Mouse (Mus musculus) c-Kit-positive CD71-positive TER-119-positive erythroid progenitor cells, embryonic 14.5 days (primary cell): ENCODE data around the gene 2310022A10Rik.

ENCODE experiments used
- DNase-seq: peaks from one replicate; pipeline ENCODE4 v3.0.0-alpha.2; 2013; ENCODE audit warnings: low spot score

2310022A10Rik gene

DNA sequence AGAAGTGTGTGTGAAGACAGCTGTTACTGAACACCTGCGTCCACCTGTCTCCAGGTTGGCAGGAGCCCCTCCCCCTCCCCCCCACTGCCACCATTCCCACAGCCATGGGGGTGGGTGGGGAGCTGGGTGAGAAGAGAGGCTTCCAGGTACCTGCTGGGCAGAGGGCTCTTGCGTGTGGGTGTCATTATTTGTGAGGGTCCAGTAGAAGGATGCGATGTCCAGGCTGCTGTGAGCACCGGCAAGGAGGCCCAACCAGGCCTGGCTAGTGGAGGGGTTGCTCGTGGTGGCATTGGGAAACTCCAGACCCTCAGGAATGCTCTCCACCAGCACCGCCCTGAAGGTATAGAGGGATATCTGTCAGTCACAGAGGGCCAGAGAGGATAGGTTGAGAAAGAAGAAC lies 12.1 kb upstream of the 2310022A10Rik start:
- DNase-seq, result no peak

DNA sequence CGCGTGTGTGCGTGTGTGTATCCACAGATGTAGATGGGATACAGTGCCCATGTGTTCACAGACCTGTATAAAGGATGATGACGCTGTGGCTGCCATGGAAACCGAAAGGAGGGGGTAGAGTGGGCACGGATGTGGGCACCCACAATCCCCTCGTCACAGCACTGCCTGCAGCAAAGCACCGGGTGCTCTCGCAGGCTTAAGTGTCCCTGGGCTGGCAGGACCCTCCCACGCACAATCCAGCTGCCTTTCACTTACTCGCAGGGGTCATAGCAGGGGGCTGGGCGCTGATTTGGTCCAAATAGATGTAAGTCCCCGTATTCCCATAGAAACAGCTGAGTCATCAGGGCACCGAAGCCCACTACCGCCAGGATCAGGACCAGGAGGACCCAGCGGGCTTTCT lies 11.6 kb upstream of the 2310022A10Rik start:
- no peak for DNase-seq

DNA sequence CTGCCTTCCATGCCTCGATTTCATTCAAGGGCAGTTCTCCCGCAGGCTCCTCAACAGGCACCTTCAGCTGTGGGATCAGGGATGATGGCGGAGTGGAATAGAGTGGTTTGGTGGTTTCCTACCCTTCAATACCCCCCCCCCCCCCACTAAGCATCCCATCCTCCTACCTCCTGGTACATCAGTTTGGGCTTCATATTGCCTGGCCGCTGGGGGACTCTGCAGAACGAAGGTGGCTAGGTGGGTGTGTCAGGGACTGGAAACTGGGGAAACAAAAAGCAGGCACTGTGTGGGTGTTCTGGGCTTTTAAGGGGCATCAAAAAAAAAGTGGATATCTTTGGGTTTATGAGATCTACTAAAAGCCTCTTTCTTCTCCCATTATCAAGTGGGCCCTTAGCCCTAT lies 11.1 kb upstream of the 2310022A10Rik start:
- DNase-seq, result no peak

DNA sequence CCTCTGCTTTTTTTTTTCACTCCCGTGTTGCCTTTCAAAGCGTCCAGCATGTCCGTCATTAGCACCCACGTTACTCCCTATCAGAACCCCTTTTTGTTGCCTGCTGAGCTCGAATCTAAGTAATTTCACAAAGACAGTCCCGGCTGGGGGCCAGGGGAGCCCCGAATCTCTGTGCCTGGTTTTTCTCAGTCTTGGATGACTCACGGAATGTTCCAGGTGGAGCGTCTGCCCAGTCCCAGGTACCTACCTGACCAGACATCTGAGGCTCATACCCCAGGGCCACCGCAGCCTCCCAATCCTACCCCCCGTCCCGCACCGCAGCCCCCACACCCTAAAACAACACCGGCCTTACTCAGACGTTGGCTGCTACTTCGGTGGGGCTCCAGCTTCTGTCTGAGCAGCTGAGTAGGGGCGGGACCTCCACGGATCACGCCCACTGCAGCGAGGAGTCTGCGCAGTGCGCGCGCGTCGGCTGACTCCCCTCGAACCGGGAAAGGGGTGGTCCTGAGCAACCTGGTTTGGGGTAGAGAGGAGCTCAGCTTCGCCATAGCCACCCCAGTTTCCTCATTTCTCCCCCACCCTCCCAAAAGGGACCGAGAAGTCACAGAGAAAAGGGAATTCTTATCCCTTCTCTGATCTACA lies 10.5 kb upstream of the 2310022A10Rik start:
- DNase-seq, result peak; percentile 68

DNA sequence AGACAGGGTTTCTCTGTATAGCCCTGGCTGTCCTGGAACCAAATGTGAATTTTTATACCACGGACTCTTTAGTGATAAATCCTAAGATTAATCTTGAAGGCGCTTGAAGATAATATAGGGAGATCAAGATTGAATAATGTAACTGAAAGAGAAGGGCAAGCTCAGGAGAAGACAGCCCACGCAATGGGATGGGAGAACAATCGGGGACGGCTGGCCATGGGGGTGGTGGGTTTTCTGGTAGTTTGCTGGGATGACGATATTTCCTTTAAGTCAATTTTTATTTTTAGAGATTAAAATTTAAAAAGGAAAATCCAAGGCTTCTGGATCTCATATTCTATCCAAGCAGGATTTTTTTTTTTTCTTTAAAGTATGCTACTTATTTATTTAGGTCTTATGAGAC lies 10.0 kb upstream of the 2310022A10Rik start:
- DNase-seq, result no peak

DNA sequence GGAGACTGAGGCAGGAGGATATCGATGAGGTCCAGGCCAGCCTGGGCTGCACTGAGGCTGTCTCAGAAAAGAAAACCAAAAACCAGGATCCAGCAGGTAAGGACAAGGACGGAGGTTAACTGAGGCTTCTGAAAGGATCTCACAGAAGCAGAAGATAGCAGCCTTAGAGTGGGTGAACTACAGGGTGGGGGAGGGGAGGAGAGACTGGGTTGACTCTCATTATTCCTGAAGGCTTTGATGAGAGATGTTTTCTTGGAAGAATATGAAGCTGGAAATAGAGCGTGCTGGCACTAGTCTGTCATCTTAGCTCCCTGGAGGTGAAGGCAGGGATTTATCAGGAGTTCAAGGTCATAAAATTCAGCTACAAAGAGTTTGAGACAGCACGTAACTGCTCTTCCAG lies 9.2 kb upstream of the 2310022A10Rik start:
- no peak for DNase-seq

DNA sequence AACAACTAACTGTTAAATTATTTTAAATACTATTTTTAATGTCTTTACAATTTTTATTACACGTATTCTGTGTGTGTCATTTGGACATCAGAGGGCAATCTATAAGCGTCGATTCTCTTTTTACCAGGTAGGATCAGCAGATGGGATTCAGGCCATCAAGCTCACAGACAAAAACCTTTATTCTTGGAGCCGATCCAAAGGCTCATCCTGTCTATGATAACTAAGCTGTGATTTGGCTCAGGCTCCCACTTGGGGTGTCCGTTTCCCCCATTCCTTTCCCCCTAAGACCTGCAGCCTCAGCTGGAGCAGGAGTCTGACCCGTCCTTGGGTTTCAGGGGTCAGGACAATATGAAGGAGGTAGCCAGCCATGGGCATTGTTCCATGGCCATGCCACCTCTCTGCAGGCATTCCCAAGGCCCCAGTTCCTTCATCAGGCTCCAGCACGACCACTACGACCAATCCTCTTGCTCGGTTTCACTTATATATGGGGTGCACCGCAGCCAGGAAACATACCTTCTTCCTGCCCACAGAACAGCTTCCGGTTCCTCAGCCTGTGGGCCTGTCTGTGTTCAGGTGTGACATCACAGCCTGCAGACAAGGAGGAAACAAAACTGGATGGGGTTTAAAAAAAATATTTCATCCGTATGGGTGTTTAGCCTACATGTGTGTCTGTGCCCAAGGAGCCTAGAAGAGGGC lies 8.2 kb upstream of the 2310022A10Rik start:
- no peak for DNase-seq

DNA sequence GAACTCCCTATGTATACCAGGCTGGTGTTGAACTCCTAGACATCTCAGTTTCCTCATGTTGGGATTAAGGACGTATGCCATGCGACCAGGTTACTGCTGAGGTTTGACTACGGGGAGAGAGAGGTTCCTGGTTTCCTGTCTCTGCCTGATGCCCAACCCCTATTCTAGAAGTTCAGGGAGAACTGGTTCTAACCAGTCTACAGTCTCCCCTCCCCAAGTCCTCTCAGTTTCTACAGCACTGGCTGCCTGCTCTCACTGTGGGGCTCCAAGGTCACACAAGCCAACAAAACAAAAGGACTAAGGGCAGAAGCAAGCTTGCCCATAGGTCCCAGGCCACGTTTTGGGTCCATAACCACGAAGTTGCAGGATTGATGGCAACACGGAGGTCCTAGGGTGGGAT lies 3.4 kb upstream of the 2310022A10Rik start:
- no peak for DNase-seq

DNA sequence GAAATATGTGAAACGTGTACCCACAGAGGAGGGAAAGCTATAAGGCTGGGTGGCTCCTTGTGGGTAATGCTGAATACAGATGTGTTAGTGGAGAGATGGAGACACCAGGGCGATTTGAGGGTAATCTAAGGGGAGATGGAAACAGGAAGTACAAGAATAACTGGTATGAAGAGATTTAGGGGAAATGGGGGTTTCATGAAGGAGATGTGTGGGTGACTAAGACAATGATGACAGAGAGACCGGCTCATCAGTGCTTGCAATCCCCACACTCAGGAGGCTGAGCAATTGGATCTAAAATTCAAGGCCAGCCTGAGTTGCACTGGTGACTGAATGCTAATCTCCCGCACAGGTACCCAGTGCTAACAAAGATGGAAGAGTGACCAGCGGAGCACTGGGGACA lies 963 bp upstream of the 2310022A10Rik start:
- DNase-seq, result no peak

DNA sequence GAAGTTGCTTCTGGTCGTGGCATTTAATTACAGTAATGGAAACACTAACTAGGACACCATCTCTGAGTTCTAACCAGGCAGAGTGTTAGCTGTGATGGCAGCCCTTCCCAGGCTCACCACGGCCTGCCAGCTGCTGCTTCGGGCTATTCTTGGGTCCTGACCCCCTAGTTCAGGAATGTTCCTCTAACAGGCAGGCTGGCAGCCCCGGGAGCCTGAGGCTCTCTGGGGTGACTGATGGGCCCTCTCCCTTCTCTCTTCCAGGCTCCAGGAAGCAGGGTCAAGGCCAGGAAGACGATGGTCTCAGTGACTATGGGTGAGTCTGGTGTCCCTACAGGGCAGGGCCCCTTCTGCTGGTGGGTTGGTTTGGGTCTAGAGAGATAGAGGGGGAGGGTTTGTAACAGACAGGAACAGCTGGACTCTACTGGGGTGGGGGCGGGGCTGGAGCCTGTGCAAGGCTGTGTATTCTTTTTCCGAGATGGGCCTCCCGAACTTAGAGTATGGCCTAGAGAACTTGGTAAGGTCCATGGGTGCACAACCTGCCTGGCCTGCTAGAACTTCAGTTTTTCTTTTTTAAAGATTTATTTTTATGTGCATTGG lies 7.4 kb downstream of the 2310022A10Rik start:
- no peak for DNase-seq

DNA sequence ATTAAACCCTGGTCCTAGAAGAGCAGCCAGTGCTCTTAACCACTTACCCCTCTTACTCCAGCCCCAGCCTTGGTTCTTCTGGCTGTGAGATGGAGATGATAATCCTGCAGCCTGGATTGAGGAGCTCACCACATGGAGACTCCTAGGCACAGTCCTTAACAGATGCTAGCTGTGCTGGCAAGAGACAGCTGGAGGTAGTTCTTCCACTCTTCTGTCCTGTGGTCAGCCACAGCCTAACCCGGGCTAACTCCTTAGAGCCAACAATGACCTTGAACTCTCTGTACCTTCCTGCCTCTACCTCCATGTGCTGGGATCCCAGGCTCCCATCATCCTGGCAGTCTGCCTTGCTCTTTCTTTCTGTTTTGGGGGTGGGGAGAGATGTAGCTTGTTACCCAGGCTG lies 7.9 kb downstream of the 2310022A10Rik start:
- no peak for DNase-seq

DNA sequence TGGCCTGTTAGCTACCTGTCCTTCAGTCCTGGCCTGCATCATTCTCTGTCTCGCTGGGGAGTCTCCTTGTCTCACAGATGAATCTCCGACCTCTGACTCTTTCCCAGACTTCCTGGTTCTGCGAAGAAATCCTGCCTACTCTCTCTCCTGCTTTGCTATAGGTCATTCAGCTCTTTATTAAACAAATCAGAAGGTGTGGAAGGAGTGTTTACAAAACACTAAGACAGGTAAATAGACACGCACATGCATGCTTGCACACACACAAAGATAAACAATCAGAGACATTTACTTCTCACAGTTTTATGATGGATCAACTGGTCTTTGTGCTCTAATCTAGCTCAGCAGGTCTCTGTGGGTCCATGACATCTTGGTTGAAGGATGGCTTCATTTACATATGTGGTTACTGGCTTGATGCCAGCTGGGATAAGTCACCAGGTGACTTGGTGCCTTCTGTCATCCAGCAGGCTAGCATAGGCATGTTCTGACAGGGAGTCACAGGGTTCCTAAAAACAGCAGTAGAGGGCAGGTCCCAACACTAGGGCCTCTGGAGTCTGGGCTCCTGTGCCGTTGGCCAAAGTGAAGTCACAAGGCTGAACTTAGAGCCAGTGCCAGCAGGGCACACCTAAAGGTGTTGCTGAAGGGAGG lies 16.7 kb downstream of the 2310022A10Rik start:
- DNase-seq, result no peak

DNA sequence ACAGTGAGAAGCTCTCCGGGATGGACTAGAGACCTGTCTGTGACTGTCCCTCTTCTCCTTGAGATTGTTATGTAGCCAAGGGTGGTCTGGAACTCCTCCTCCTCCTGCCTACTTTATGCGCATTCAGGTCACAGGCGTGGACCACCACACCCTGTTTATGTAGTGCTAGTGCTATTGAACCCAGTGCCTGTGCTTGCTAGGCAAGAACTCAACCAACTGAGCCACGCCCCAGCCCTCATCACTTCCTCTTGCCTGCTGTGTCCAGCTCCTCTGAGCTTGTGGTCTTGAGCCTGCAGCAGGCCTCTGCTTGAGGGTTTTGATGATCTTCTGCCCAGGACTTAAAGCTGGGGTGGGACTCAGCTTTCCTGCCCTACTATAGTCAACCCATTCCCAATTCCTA lies 19.1 kb downstream of the 2310022A10Rik start:
- DNase-seq, result no peak

DNA sequence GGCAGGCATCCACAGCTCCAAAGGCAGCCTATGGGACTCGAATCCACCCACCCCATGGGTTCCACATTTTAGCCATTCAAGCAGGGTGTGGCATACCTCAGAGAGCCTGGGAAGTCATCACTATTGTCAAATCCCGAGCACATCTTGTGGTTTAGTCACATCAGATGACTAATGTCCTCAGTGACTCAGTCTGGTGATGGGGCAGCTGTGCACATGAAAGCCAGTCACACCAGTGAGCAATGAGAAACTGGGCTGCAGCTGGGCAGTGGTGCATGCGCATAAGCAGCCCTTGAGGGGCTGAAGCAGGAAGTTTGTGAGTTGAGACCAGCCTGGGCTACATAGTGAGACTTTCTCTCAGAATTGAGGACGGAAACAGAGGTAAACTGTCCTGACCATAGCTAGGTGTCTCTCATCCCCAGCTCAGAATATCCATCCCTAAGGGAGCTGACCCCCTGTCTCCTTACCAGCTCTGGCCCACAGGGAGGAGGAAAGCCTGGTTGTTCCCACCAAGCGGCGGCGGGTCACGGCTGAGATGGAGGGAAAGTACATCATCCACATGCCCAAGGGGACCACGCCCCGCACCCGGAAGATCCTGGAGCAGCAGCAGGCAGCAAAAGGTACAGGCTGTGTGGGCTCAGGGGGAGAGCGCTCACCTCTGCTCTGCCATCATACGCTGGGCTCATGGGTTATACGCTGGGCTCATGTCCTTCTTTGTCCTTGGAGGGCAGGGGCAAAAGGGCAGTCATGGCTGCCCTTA lies 21.3 kb downstream of the 2310022A10Rik start:
- DNase-seq, result no peak

DNA sequence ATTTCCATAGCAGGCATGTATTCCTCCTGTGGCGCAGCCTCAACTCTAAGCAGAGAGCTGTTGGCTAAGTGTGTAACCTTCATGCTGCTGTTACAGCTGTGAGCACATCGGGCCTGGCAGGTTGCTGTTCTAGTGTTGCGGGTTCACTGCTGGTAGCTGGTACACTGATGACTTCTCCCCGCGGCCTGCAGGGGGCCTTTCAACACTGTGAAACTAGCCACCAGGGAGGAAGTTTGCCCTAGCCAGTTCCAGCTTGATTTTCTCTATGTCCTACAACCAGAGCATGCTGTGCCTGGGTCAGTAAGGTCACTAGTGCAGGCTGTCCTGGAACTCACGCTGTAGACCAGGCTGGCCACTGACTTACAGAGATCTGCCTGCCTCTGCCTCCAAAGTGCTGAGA lies 23.9 kb downstream of the 2310022A10Rik start:
- DNase-seq, result no peak

DNA sequence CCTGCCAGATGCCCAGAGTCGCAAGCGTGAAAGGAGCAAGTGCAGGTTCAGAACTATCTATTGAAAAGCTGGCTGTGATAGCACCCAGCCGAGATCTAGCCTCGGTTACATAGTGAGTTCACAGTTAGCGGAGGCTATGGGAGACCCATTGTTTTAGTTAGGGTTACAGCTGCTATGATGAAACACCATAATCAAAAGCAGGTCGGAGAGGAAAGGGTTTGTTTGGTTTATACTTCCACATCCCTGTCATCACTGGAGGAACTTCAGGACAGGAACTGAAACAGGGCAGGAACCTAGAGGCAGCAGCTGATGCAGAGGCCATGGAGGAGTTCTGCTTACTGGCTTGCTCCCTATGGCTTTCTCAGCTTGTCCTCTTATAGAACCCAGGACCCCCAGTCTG lies 24.6 kb downstream of the 2310022A10Rik start:
- no peak for DNase-seq

DNA sequence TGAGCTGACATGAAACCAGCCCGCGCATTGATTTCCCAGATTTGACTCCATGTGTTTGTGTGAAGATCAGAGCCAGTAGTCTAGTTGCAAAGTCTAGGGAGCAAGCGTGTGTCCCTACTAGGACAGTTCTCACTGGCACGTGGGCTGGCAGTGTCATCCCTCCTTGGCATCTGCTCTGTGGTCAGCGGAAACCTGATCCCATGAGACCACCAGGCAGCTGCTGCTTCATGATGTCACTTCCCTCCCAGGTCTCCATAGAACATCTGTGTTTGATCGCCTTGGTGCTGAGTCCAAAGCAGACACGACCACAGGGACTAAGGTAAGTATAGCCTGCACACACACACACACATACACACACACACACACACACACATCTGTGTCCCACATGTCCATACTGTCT lies 25.4 kb downstream of the 2310022A10Rik start:
- DNase-seq, result no peak

DNA sequence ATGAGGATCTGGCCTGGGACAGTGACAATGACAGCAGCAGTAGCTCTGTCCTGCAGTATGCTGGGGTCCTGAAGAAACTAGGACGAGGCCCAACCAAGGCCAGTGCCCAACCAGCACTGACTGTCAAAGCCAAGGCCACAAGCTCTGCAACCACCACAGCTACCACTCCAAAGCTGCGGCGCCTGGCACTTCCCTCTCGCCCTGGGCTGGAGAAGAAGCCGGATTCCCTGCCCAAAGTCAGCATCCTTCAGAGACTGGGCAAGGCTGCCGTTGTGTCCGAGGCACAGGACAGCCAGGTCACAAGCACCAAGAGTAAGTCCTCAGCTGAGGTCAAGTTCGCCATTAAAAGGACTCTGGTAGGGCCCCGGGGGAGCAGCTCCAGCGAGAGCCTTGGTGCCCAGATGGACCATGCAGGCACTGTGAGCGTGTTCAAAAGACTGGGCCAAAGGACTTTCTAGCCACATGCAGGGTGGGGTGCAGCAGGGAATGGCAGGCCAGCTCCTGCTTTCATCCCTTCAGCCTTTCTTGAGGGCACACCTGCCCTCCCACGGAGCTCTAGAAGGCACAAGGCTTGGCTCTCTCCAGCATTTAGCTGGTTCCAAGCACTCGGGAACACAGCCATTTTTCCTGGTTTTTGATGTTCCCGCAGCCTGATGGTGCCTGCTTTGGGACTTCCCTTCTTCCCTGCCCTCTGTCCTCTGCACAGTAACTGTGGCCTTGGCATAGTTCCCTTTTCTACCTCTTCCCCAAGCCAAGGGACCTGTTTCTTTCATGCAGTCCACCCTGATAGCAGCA lies 27.5 kb downstream of the 2310022A10Rik start:
- no peak for DNase-seq

DNA sequence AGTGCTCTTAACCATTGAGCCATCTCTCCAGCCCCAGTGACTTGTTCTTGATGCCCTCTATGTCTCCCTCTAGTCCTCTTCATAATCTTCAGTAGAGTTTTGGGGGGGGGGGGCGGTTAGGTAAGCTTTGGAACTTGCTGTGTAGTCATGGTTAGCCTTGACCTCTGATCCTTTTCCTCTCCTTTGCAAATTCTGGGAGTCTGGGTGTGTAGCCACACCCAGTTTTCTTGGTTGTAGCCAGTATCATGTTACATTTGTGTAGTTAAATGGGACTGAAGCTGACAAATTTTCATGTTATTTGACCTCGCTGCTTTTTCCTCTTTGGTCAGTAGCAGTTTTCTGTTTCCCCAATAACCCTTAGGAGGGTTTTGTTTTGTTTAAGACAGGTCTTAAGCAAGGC lies 33.8 kb downstream of the 2310022A10Rik start:
- DNase-seq, result no peak

DNA sequence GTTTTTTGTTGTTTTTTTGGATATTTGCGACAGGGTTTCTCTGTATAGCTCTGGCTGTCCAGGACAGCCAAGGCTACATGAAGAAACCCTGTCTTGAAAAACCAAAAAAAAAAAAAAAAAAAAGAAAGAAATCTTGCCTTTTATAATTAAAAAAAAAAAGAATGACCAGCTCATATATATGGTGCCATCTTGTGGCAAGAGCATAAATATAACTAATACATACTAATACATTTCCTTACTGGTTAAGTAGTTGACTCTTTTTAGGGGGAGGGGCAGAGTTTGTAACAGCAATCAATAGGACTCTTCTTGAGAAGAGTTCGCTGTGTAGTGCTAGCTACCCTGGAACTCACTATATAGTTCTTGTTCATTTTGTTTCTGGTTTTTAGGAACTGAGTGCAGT lies 34.7 kb downstream of the 2310022A10Rik start:
- DNase-seq, result no peak

DNA sequence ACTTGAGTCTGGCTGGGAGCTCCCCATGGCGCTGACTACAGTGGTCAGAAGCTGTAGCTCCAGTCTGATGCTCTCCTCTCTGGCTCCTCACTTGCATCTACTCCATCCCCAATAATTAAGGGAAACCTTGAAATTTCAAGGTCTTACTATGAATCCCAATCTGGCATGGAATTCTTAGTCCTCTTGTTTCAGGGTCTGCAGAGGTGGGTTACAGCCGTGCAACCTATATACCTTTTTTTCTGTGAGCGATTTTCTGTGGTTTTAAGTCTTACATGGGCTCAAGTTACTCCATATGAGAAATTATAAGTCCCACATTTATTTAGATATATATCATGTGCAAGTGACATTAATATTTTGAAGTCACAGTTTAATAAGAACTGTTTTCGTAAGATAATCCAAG lies 37.1 kb downstream of the 2310022A10Rik start:
- no peak for DNase-seq
